Mouse (Mus musculus) C2C12 (cell line): ENCODE results near the gene Sept9. TPM values are rescaled to one million over a fixed set of nuclear protein-coding genes. Genes with fewer than 3 reads are reported as not detected.

ENCODE experiments used
- H3K27me3 ChIP-seq: one replicate; pipeline ENCODE4 v1.6.1; 2011; ENCODE audit not compliant: control insufficient read depth, insufficient read depth, insufficient read length
- H3K36me3 ChIP-seq: one replicate; pipeline ENCODE4 v1.6.1; 2011; ENCODE audit not compliant: control insufficient read depth, insufficient read depth
- H3K4me3 ChIP-seq: one replicate; pipeline ENCODE4 v1.5.1; 2011; ENCODE audit warnings: mild to moderate bottlenecking, control low read depth; ENCODE audit not compliant: poor library complexity, insufficient read depth, severe bottlenecking
- H3K79me2 ChIP-seq: one replicate; pipeline ENCODE4 v1.6.1; 2011; ENCODE audit not compliant: control insufficient read depth, insufficient read depth
- H3K79me3 ChIP-seq: one replicate; pipeline ENCODE4 v1.6.1; 2011; ENCODE audit warnings: low read depth, control low read depth
- H3ac ChIP-seq: one replicate; pipeline ENCODE3; 2011; ENCODE audit warnings: low read depth; ENCODE audit not compliant: control insufficient read depth, insufficient read length
- CEBPB ChIP-seq: IDR thresholded peaks from one replicate; pipeline ENCODE4 v1.6.1; 2011; ENCODE audit warnings: low read depth, mild to moderate bottlenecking, control low read depth, moderate library complexity
- CTCF ChIP-seq: IDR thresholded peaks from one replicate; pipeline ENCODE4 v1.5.1; 2011; ENCODE audit not compliant: control insufficient read depth, insufficient read depth, insufficient read length
- FOSL1 ChIP-seq: IDR thresholded peaks from one replicate; pipeline ENCODE4 v1.8.0; 2011; ENCODE audit warnings: mild to moderate bottlenecking, low read length; ENCODE audit not compliant: poor library complexity, insufficient read depth, severe bottlenecking
- MAX ChIP-seq: IDR thresholded peaks from one replicate; pipeline ENCODE4 v1.6.1; 2011; ENCODE audit warnings: mild to moderate bottlenecking, control low read depth
- MYOD1 ChIP-seq: IDR thresholded peaks from one replicate; pipeline ENCODE4 v1.6.1; 2011; ENCODE audit warnings: low read depth; ENCODE audit not compliant: control insufficient read depth, insufficient read length
- MYOG ChIP-seq: IDR thresholded peaks from one replicate; pipeline ENCODE4 v1.6.1; 2011; ENCODE audit not compliant: control insufficient read depth, insufficient read length; ENCODE audit errors: extremely low read depth
- USF1 ChIP-seq: IDR thresholded peaks from one replicate; pipeline ENCODE4 v1.6.1; 2011; ENCODE audit warnings: low read depth, mild to moderate bottlenecking, control low read depth, moderate library complexity
- polyA plus RNA-seq: library from polyadenylated mRNA; unstranded; fragments of >200 nt; fragmentation: generic; extraction: Trizol; gene quantifications from one replicate; pipeline ENCODE4 v1.2.1, GENCODE M21; 2012; ENCODE audit warnings: missing spikeins

Gene Sept9
- polyA plus RNA-seq, 1 experiment = 266 TPM

DNA sequence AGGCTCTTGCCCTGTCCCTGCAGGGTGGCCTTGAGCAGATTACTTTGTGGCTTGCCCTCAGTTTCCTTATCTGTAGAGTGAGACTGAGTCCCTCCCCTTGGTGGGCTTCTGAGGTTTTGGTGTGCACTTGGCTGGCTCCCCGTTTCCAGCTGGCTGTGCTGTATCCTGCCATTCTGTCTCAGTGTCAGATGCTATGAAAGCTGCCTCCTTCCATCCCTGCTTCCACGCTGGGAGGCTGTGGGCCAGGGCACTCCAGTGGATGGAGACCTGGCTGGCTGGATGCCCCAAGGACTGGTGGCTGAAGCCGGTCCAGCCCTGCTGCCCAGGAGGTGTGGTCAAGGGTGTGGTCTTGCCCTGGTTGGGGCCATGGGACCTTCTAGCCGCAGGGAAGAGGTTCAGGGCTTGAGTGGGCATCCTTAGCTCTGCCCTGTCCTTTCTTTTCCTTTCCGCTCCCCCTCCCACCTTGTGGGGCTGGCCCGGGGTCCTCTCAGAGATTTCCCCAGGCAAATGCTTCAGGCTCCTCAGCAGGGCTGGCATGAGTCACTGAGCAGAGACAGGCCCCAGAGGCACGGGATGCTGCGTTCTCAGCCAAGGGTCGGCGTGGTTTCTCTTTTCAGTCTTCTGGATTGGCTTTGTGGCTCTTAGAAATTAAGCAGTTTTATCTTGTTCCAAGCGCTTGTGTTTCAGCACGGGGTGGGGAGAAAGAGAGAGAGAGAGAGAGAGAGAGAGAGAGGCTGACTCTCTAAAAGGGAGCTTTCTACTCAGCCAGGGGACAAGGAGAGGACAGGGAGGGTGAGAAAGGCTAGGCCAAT is 35.8 kb downstream of the Sept9 start:
- Histone ChIP-seq H3K79me2 (peaks cover 73% of the 10 kb centered on the region), H3K4me3 (peak overlapping the region; percentile 23), H3K36me3 (no peaks in the 10 kb centered on the region), H3ac (peak overlapping the region; percentile 70), H3K79me3 (peaks cover 39% of the 10 kb centered on the region), H3K27me3 (no peaks in the 10 kb centered on the region)
- TF ChIP-seq CEBPB = no peak
- TF ChIP-seq MAX = peak; percentile 14

DNA sequence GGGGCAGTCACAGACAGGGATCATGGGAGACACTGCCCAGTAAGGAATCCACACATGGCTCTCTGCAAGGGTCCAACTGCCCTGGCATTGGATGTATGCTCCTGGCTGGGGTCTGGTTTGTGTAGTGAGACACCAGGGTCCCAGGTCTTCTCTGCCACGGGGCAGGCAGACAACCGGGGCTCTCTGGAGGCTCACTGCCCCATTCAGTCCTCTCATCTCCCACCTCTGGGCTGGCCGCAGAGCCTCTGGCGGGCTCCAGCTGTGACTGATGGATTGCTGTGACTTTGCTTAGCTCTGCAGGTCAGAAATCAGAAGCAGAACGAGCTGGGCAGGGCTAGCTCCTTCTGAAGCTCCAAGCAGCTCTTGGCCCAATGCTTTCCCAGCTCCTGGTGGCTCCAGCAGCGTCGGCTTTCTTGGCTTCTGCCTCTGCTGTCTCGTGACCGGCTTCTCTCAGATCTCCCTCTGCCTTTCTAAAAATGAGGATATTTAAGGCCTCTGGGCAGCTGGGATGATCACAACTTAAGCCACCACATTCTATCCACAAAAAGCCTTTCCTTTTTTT is 36.5 kb downstream of the Sept9 start:
- TF ChIP-seq USF1 (no peak), MAX (no peak), CTCF (no peak), FOSL1 (no peak), MYOG (no peak), CEBPB (no peak), MYOD1 (no peak)
- Histone ChIP-seq H3K36me3 (no peaks in the 10 kb centered on the region), H3ac (peak overlapping the region; percentile 70), H3K27me3 (no peaks in the 10 kb centered on the region), H3K4me3 (peak overlapping the region; percentile 23), H3K79me3 (peaks cover 41% of the 10 kb centered on the region), H3K79me2 (peaks cover 80% of the 10 kb centered on the region)

DNA sequence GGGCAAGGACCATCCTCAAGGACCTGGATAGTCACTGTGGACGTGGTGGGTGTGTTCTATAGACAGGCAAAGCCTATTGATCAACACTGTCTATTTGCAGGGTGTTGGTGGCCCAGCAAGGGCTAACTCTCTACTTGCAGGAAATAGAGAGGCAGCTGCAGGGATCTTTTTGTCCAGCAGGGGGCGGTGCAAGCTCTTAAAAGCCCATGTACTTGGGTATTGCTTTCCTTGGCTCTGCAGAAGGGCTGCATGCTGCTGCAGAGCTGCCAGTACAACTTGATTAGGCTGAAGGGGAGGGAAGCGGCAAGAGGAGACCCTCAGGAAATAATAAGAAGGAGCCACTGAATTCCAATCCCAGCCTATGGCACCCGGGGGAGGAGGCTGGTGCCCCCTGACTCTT is 38.7 kb downstream of the Sept9 start:
- H3K36me3 ChIP-seq = peaks cover 10% of the 10 kb centered on the region
- H3ac ChIP-seq = no peak overlapping the region
- no peak overlapping the region for H3K4me3 ChIP-seq
- H3K27me3 ChIP-seq = no peaks in the 10 kb centered on the region
- H3K79me3 ChIP-seq = peaks cover 53% of the 10 kb centered on the region
- TF ChIP-seq MYOG (no peak), MAX (peak; percentile 81), CTCF (peak; percentile 22)
- H3K79me2 ChIP-seq = peaks cover 91% of the 10 kb centered on the region

DNA sequence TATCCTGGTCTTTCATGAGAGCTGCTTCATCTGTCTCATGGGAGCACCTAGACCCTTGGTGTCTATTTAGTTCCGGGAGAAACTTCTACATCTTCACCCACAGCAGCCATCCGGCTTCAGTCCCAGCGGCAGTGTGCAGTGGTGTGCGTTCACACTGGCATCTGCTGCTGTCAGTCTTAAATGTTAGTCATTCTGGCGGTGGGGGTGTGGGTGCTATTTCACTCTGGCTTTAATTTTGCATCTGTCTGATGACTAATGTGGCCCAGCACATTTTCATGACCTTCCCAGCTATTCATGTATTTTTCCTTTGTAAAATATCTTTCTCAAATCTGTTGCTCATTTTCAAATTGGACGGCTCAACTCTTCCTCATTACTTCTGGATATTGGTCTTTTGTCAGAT is 40.2 kb downstream of the Sept9 start:
- Histone ChIP-seq H3ac (no peak overlapping the region), H3K36me3 (peaks cover 11% of the 10 kb centered on the region), H3K79me2 (peaks cover 88% of the 10 kb centered on the region), H3K27me3 (no peaks in the 10 kb centered on the region), H3K79me3 (peaks cover 42% of the 10 kb centered on the region), H3K4me3 (no peak overlapping the region)
- TF ChIP-seq USF1 (no peak), MAX (peak; percentile 56), CTCF (no peak), MYOD1 (peak; percentile 100), MYOG (no peak), CEBPB (peak; percentile 5), FOSL1 (peak; percentile 93)

DNA sequence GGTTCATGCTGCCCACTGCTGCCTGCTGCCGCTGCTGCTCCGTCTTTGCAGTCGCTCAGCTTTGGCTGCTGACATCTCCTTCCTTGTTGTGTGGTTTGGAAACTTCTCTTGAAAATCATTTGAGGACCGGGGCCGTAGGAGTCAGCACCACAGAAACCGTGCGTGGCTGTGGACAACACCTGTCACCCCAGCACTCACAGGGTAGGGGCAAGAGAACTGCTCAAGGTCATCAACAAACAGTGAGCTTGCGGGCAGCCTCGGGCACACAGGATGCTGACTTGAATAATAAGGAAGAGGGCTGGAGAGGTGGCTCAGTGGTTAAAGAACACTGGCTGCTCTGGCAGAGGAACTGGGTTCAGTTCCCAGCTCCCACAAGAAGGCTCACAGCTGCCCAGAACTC is 40.9 kb downstream of the Sept9 start:
- H3ac ChIP-seq = peak overlapping the region; percentile 73

DNA sequence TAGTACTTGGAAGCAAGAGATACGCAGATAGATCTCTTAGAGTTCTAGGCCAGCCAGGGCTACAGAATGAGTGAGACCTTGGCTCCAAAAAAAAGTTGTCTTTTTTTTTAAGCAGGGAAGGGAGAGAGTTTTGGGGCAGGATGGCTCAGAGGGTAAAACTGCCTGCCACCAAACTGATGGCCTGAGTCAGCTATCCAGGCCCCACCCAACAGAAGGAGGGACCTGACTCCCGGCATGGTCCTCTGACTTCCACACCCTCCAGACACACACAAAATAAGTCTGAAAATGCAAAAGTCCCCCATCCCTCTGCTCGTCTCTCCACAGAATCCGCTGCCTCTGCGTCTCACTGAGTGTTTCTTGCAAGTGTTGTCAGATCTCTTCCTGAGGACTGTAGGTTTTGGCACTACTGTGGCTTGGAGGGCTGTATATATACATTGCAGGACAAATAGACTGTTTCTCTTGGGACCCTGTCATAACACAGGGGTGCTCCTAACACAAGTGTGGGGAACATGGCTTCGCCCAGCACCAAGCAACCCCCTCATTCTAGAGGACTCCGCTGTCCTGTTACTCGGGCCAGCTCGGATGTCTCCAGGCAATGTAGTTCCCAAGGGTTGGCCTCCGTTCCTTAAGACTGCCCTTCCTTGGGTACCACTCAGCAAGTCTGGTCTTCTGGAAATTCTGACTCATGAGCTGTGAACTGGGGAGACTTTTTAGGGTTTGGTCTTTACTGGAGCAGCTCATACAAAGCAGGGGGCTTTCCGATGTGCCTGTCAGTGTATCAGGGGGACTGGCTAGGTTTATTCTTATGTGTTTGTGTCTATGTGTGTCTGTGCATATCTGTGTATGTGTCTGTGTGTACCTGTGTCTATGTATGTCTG is 41.6 kb downstream of the Sept9 start:
- Histone ChIP-seq H3K27me3 (no peaks in the 10 kb centered on the region), H3K79me2 (peaks cover 86% of the 10 kb centered on the region), H3K79me3 (peaks cover 39% of the 10 kb centered on the region), H3ac (peak overlapping the region; percentile 36), H3K4me3 (no peak overlapping the region), H3K36me3 (peaks cover 15% of the 10 kb centered on the region)
- no peak for TF ChIP-seq FOSL1
- no peak for TF ChIP-seq USF1
- TF ChIP-seq CEBPB = no peak
- TF ChIP-seq CTCF = no peak
- no peak for TF ChIP-seq MAX
- no peak for TF ChIP-seq MYOD1
- TF ChIP-seq MYOG = no peak

More for the DNA sequence above, 40.9 kb downstream of the Sept9 start:
- Histone ChIP-seq H3K4me3 (no peak overlapping the region), H3K36me3 (peaks cover 15% of the 10 kb centered on the region), H3K27me3 (no peaks in the 10 kb centered on the region), H3K79me3 (peaks cover 44% of the 10 kb centered on the region), H3K79me2 (peaks cover 88% of the 10 kb centered on the region)
- TF ChIP-seq CTCF (no peak), MYOD1 (peak; percentile 74)
